Mouse (Mus musculus) lung, embryonic 15.5 days (tissue): ENCODE data around the gene Rtkn2. TPM values are rescaled to one million over a fixed set of nuclear protein-coding genes. Genes with fewer than 3 reads are reported as not detected.

ENCODE experiments used
- ATAC-seq: fragments of 200-750 bp; cut with Nextera tagmentation; 2 replicates; pipeline ENCODE4 v1.8.0; 2017; ENCODE audit warnings: moderate number of reproducible peaks, borderline replicate concordance; ENCODE audit not compliant: low FRiP score, low TSS enrichment; ENCODE audit errors: extremely low read depth
- H3K27ac ChIP-seq: fragments of 300-500 bp; sonication (generic); 2 replicates; pipeline ENCODE4 v1.5.1; 2015; ENCODE audit warnings: moderate library complexity, mild to moderate bottlenecking, inconsistent platforms
- H3K27me3 ChIP-seq: fragments of 300-500 bp; sonication (generic); 2 replicates; pipeline ENCODE4 v1.6.1; 2015; ENCODE audit warnings: inconsistent platforms
- H3K36me3 ChIP-seq: fragments of 300-500 bp; sonication (generic); 2 replicates; pipeline ENCODE4 v1.6.1; 2015; ENCODE audit warnings: inconsistent platforms
- H3K4me1 ChIP-seq: fragments of 300-500 bp; sonication (generic); 2 replicates; pipeline ENCODE4 v1.6.1; 2015; ENCODE audit warnings: inconsistent platforms
- H3K4me2 ChIP-seq: fragments of 300-500 bp; sonication (generic); 2 replicates; pipeline ENCODE4 v1.6.1; 2015; ENCODE audit warnings: inconsistent platforms, mild to moderate bottlenecking, moderate library complexity
- H3K4me3 ChIP-seq: fragments of 300-500 bp; sonication (generic); 2 replicates; pipeline ENCODE4 v1.5.1; 2015; ENCODE audit warnings: mild to moderate bottlenecking, inconsistent platforms
- H3K9ac ChIP-seq: fragments of 300-500 bp; sonication (generic); 2 replicates; pipeline ENCODE4 v1.6.1; 2015; ENCODE audit warnings: inconsistent platforms
- H3K9me3 ChIP-seq: fragments of 300-500 bp; sonication (generic); 2 replicates; pipeline ENCODE4 v1.6.1; 2016; ENCODE audit warnings: inconsistent platforms
- WGBS: fragments of 180-500 bp; shearing (Covaris S2); methylation state at CpG from one replicate; pipeline ENCODE4 v1.1.7; 2015; 5-methylcytosine and 5-hydroxymethylcytosine counted together
- polyA plus RNA-seq: library from polyadenylated mRNA; unstranded; fragments of >200 nt; fragmentation: Nextera tagmentation; extraction: Ambion mirVana; gene quantifications from 2 replicates; pipeline ENCODE4 v1.2.1, GENCODE M21; 2015

Rtkn2 gene
- polyA plus RNA-seq, 1 experiment from 2014 or later: 16.1 TPM

GRCm38 (mm10) chr10:67964060-67964459 lies 15.3 kb upstream of the Rtkn2 start:
- H3K4me3 ChIP-seq: no peak overlapping the region
- no peak overlapping the region for H3K9ac ChIP-seq
- H3K9me3 ChIP-seq: no peaks in the 10 kb centered on the region
- H3K27me3 ChIP-seq: no peaks in the 10 kb centered on the region
- peaks cover 19% of the 10 kb centered on the region; the same call in 1 of the 2 replicates for H3K4me1 ChIP-seq
- no peak overlapping the region for H3K4me2 ChIP-seq
- no peaks in the 10 kb centered on the region for H3K36me3 ChIP-seq
- ATAC-seq: no peak
- no peak overlapping the region for H3K27ac ChIP-seq
- 66% methylated on average over 8 of the region's 8 CpGs for WGBS

GRCm38 (mm10) chr10:67965251-67965986 lies 14.0 kb upstream of the Rtkn2 start:
- Histone ChIP-seq H3K36me3 (no peaks in the 10 kb centered on the region), H3K9me3 (no peaks in the 10 kb centered on the region), H3K4me1 (peaks cover 15% of the 10 kb centered on the region; the same call in 1 of the 2 replicates), H3K4me3 (no peak overlapping the region), H3K4me2 (no peak overlapping the region), H3K27me3 (no peaks in the 10 kb centered on the region), H3K27ac (peak overlapping the region; percentile 75), H3K9ac (no peak overlapping the region)
- 62% methylated on average over 4 of the region's 4 CpGs for WGBS
- ATAC-seq: no peak

DNA sequence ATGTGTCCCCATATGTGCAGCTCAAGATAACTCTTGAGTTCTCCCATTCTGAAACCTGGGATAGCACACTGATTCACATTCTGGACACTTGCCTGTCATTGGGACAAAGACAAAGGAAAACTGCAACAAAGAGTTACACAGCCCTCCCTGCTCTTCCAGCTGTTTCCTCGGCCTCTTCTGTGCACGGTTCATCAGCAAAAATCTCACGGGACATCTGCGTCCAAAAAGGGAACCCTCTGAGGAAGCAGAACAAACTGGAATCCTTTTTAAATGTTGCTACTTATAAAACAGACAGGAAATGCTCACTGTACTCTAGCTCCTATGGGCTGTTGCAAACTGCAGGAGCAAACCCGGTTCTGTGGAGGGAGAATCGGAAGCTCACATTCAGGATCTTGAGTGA lies 13.3 kb upstream of the Rtkn2 start:
- Histone ChIP-seq H3K27me3 (no peaks in the 10 kb centered on the region), H3K4me2 (no peak overlapping the region), H3K4me1 (peaks cover 15% of the 10 kb centered on the region; the same call in 1 of the 2 replicates), H3K4me3 (no peak overlapping the region), H3K36me3 (no peaks in the 10 kb centered on the region), H3K9me3 (no peaks in the 10 kb centered on the region), H3K27ac (peak overlapping the region; percentile 75), H3K9ac (no peak overlapping the region)
- 40% methylated on average over 6 of the region's 6 CpGs for WGBS
- no peak for ATAC-seq

DNA sequence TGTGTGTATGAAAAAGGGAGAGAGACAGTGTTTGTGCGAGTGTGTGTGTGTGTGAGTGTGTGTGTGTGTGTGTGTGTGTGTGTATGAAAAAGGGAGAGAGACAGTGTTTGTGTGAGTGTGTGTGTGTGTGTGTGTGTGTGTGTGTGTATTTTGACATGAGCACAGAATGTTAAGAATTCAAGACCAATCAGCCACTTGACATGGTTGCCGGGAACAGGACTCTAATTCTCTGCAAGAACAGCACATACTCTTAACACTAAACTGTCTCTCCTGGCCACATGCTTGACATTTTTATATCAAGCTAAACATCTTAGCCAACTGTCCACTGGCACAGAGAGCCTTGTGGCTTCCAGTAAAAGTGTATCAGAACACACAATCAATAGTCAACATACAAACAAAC lies 12.4 kb upstream of the Rtkn2 start:
- WGBS: 48% methylated on average over 2 of the region's 2 CpGs
- Histone ChIP-seq H3K27me3 (no peaks in the 10 kb centered on the region), H3K4me2 (no peak overlapping the region), H3K4me3 (no peak overlapping the region), H3K36me3 (no peaks in the 10 kb centered on the region), H3K27ac (no peak overlapping the region), H3K9me3 (no peaks in the 10 kb centered on the region), H3K4me1 (peaks cover 15% of the 10 kb centered on the region; the same call in 1 of the 2 replicates), H3K9ac (no peak overlapping the region)
- ATAC-seq: no peak

DNA sequence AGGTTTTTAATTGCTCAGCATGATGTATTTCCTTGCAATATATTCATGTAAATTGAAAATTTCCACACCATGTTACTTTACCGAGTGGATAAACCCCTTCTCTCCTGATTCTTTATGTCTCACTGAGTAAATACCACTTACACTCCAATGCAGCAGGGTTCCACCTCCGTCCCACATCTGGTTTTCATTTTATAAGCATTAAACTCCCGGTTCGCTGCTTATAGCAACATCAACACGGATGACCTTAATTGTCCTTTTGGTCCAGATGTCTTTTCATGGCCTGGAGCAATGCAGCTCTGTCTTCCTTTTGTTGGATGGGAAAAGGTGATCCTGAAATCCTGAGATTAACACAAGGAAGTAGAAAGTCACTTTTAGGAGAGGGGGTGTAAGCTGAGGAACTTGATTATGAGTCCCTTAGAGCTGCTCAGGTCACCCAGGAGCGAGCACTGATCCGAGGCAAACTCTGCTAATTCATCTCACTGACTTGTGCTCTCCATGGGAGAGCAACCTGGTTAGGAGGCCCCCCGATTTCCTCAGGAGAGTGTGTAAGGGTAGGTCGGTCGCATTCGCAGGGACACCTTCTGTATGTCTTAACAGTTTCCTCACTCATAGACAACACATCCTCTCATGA lies 8.1 kb upstream of the Rtkn2 start:
- no peak overlapping the region for H3K27ac ChIP-seq
- ATAC-seq: no peak
- WGBS: 45% methylated on average over 11 of the region's 11 CpGs

GRCm38 (mm10) chr10:67977271-67977670 lies 2.1 kb upstream of the Rtkn2 start:
- H3K9me3 ChIP-seq: no peaks in the 10 kb centered on the region
- H3K9ac ChIP-seq: no peak overlapping the region
- H3K4me3 ChIP-seq: no peak overlapping the region
- no peaks in the 10 kb centered on the region for H3K27me3 ChIP-seq
- H3K4me1 ChIP-seq: peaks cover 8% of the 10 kb centered on the region; the same call in 1 of the 2 replicates
- ATAC-seq: no peak
- H3K27ac ChIP-seq: no peak overlapping the region
- H3K36me3 ChIP-seq: no peaks in the 10 kb centered on the region
- H3K4me2 ChIP-seq: no peak overlapping the region
- WGBS: 53% methylated on average over 4 of the region's 4 CpGs

More for the DNA sequence above, 8.1 kb upstream of the Rtkn2 start:
- Histone ChIP-seq H3K4me1 (peaks cover under 1% of the 10 kb centered on the region; the same call in 1 of the 2 replicates), H3K4me3 (no peak overlapping the region), H3K9ac (no peak overlapping the region), H3K36me3 (no peaks in the 10 kb centered on the region), H3K27me3 (no peaks in the 10 kb centered on the region), H3K9me3 (no peaks in the 10 kb centered on the region), H3K4me2 (no peak overlapping the region)

- Histone ChIP-seq H3K9ac (no peak overlapping the region), H3K36me3 (peaks cover 6% of the 10 kb centered on the region; the same call in 1 of the 2 replicates), H3K4me1 (peaks cover 15% of the 10 kb centered on the region; the same call in 1 of the 2 replicates), H3K27ac (0 out of 2 replicates have a peak overlapping the region, but pooled peaks have one; percentile 2), H3K27me3 (no peaks in the 10 kb centered on the region), H3K4me2 (no peak overlapping the region), H3K9me3 (no peaks in the 10 kb centered on the region), H3K4me3 (no peak overlapping the region)
- ATAC-seq: no peak
- 87% methylated on average over 8 of the region's 8 CpGs for WGBS
Observed at GRCm38 (mm10) chr10:67983776-67984175, 4.4 kb downstream of the Rtkn2 start.

GRCm38 (mm10) chr10:67984271-67984943 lies 5.0 kb downstream of the Rtkn2 start:
- no peak overlapping the region for H3K9ac ChIP-seq
- H3K36me3 ChIP-seq: peaks cover 6% of the 10 kb centered on the region; the same call in 1 of the 2 replicates
- ATAC-seq: peak; percentile 58; the same call in 1 of the 2 replicates
- no peak overlapping the region for H3K4me3 ChIP-seq
- H3K27me3 ChIP-seq: no peaks in the 10 kb centered on the region
- no peaks in the 10 kb centered on the region for H3K9me3 ChIP-seq
- WGBS: 35% methylated on average over 13 of the region's 13 CpGs
- H3K27ac ChIP-seq: 0 out of 2 replicates have a peak overlapping the region, but pooled peaks have one; percentile 2
- no peak overlapping the region for H3K4me2 ChIP-seq
- H3K4me1 ChIP-seq: peaks cover 15% of the 10 kb centered on the region; the same call in 1 of the 2 replicates

DNA sequence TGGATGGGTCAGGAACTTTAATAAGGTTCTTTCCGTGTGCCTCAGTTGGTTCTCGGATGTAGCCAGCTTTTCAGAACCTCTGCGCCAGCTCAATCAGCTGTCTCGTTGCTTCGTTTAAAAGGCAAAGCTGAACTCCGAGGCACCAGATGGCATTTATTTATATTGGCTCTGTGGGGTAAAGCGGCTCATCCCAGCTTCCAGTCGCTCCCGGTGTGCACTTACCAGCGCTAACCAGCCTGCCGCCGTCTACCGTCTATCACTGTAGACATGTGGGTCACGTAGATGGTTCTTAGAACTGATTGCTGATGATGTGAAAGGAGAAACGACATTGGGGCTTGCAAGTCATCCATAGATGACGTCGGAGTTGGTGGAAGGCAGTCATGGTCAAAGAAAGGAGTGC lies 5.7 kb downstream of the Rtkn2 start:
- ATAC-seq: no peak
- no peak overlapping the region for H3K27ac ChIP-seq
- no peaks in the 10 kb centered on the region for H3K27me3 ChIP-seq
- H3K36me3 ChIP-seq: peaks cover 9% of the 10 kb centered on the region; the same call in 1 of the 2 replicates
- no peak overlapping the region for H3K4me2 ChIP-seq
- H3K4me3 ChIP-seq: no peak overlapping the region
- 86% methylated on average over 17 of the region's 17 CpGs for WGBS
- H3K4me1 ChIP-seq: peaks cover 15% of the 10 kb centered on the region; the same call in 1 of the 2 replicates
- H3K9ac ChIP-seq: no peak overlapping the region
- H3K9me3 ChIP-seq: no peaks in the 10 kb centered on the region

GRCm38 (mm10) chr10:67995356-67995755 lies 16.0 kb downstream of the Rtkn2 start:
- Histone ChIP-seq H3K4me2 (no peak overlapping the region), H3K9me3 (no peaks in the 10 kb centered on the region; the same call in 1 of the 2 replicates), H3K4me1 (peaks cover 5% of the 10 kb centered on the region), H3K36me3 (peaks cover 12% of the 10 kb centered on the region; the same call in 1 of the 2 replicates), H3K4me3 (no peak overlapping the region), H3K27ac (no peak overlapping the region), H3K9ac (no peak overlapping the region), H3K27me3 (no peaks in the 10 kb centered on the region)
- no peak for ATAC-seq
- WGBS: 67% methylated on average over 12 of the region's 12 CpGs

DNA sequence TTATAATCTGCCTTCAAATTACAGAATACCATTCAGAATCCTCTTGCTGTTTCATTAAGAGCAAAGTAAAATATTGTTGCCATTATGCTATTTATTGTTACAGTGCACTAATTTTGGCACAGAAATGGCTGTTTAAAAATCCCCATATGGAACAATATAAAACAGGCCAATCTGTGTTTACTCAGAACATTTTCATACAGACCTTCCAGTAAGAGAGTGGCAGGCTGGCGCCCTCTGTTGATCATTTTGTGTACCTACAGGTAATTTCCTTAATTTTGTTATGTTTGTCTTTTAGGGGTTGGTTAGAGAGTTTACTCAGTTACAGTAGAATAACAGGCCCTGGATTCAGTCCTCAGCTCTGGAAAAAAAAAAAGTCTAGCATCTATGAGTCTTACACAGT lies 16.8 kb downstream of the Rtkn2 start:
- ATAC-seq: no peak
- Histone ChIP-seq H3K4me1 (peaks cover 5% of the 10 kb centered on the region), H3K36me3 (0 out of 2 replicates have a peak, but pooled peaks cover 4% of the 10 kb centered on the region), H3K27me3 (no peaks in the 10 kb centered on the region), H3K4me2 (no peak overlapping the region), H3K27ac (no peak overlapping the region), H3K9ac (no peak overlapping the region), H3K9me3 (no peaks in the 10 kb centered on the region; the same call in 1 of the 2 replicates), H3K4me3 (no peak overlapping the region)
- 0% methylated on average over 1 of the region's 1 CpGs for WGBS
